Mouse (Mus musculus) gastrocnemius, postnatal 4 days (tissue): ENCODE measurements at regions not wholly inside any gene's neighbourhood (a gene's known extent, or its start where the extent isn't known, plus 50 kb on each side); places are given as distances from the start of the nearest gene placed in this dataset.

Experiments
- DNase-seq, 2 experiments: peaks; one replicate each; pipeline ENCODE4 v3.0.0; 2021 to 2022; ENCODE audit warnings: low spot score in 2 of 2, mixed read lengths in 2 of 2

- peak in 1 of 2 experiments; percentile 40 for DNase-seq
Observed at GRCm38 (mm10) chr13:83730713-83731480, 227.1 kb downstream of the Mef2c start.

DNA sequence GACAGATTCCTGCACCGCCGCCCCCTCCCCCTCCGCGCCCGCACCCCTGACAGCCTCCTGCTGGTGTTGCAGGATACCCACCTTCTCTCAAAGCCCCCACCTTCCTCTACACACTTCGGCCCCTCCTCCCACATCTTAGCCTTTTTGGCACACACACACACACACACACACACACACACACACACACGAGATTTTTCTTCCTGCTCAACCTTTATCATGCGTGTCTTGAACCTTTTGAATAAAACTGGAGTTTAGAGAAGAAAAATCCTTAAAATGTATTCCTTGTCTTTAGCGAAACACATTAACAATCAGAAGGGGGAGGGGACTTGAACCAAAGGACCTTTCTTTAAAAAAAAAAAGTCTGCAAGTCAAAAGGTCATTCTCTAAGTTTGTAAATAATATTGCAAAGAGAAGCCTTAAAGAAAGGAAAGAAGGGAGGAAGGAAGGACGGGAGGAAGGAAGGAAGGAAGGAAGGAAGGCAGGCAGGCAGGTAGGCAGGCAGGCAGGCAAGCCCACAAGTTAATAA, 227.7 kb downstream of the Mef2c start:
- no peak for DNase-seq

GRCm38 (mm10) chr13:83732283-83733121, 228.7 kb downstream of the Mef2c start:
- no peak for DNase-seq

- DNase-seq = no peak
Observed at GRCm38 (mm10) chr13:83733231-83733990, 229.6 kb downstream of the Mef2c start.

DNA sequence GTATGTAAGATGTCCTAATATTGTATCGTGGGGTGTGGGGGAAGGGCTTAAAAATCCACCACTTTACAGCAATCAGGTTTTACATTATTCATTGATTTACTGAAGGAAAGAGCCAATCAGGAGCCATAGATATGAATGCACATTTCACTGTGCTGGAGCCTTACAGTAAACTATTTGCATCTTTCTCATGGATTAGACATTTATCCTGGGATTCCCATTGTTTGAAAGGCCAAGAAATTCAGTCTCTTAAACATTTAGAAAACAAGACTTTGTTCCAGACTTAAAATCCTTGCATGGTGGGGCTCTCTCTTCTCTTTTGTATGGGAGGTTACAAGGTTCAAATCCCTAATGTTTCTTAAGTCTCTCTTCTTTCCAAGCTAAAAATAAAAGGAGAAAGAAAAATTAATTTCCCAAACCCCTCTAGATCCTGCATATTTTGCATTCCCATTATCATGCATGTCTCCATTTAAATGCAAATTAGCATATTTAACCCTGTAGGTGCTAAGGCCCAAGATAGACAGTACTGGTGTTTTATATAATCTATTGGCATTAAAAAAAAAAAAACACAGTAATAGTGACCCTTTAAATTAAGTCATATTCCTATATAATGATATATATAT, 230.3 kb downstream of the Mef2c start:
- no peak for DNase-seq

- no peak for DNase-seq
Observed at GRCm38 (mm10) chr13:83734656-83735055, 230.8 kb downstream of the Mef2c start.

DNA sequence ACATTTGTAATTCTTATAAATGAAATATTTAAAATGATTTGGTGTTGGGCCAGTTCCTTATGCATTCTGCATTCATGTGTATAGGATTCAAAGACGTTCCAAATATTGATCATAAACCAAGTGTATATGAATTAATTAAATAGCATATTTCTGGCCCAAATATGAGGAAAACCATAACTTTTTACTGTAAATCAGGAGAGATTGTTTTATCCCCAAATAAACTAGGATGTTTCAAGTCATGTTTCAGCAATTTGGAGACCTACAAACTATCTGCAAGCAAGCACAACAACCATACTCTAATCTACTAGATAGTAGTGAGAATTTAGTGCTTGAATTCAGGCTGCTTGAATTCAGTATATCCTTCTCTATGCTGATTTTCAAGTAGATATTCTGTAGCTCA, 231.3 kb downstream of the Mef2c start:
- DNase-seq = no peak

- no peak for DNase-seq
Observed at GRCm38 (mm10) chr13:83735631-83736475, 232.0 kb downstream of the Mef2c start.

DNA sequence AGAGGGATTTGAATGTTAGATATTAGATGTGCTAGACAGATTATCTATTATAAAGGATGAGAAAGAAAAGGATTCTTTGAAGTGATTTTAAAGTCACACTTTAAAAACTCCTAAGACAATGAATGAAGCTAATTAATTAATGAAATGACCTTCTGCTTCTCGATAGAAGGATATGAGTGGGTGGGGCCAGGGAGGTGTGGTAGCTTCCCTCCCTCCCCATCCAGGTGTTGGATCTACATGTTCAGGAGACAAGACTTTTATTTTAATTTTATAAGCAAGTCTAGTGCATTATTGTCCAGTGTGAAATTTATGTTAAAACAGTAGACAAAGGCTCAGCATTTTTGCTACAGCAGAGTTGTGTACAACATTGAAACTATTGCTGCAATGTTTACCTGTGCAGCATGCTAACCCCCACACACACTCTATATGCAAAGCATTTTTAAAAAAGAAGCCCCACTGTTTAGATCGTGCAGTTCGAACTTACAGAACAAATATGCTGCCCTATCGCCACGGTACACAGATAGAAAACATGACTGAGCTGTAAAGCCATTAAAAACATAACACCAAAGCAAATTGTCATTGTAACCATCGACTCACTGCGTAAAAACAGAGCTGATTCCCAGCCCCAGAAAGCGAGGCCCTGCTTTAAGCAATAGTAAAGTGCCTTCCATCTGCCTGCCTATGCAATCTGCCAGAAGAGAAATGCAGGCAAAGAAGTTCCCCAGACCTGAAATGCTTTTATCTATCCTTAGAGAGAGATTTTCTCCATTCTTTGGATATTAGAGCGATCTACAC, 233.4 kb downstream of the Mef2c start:
- DNase-seq = no peak

DNA sequence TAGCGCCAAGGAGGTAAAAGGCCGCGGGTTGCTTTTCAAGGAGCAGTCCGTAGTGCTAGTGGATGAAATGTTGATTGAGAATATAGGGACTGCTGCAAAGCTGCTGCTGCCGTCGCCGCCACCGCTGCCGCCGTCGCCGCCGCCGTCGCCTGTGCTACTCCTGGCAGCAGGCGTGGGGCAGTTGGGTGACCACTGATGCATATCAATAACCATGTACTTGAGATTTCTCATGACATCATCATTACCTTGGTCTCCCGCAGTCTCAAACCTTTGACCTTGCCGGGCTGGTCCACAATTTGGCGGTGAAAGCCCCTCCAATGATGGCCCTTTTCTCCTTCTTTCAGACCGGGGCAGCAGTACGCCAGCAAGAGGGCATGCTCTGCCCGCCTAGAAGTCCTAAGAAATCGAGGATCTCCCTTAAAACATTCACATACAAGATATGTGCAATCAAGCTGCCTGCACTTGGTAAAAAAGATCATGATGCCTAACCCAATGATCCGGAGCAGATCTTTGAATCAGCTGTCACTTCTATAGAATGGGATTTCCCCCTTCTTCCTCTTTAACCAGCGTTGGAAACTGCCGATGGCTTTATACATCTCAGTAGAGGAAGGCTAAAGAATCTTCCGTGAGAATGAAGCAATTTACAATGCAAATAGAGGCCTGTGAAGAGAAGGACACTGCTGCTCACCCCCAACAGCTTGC, 234.1 kb downstream of the Mef2c start:
- DNase-seq = no peak

DNA sequence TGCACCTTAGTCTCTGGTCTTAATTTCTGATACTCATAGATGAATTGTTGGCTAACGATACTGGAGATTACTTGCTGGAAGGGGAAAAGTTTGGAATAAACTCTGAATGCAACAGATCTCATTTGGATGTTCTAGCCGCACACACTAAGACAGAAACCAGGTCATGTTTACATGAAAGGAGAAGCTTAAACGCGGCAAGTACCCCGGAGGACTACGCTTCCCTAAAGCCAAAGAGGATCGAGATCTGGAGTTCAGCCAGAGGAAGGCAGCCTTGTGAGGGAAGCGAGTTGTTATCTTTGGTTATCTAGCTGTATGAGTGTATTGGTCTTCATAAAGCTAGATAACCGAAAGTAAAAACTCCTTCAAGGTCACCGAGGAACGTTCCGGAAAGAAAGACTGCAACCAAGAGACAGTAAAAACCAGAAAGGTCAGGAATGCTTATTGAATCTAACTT, 234.7 kb downstream of the Mef2c start:
- DNase-seq = no peak

- no peak for DNase-seq
Observed at GRCm38 (mm10) chr13:83739131-83739530, 235.3 kb downstream of the Mef2c start.

DNA sequence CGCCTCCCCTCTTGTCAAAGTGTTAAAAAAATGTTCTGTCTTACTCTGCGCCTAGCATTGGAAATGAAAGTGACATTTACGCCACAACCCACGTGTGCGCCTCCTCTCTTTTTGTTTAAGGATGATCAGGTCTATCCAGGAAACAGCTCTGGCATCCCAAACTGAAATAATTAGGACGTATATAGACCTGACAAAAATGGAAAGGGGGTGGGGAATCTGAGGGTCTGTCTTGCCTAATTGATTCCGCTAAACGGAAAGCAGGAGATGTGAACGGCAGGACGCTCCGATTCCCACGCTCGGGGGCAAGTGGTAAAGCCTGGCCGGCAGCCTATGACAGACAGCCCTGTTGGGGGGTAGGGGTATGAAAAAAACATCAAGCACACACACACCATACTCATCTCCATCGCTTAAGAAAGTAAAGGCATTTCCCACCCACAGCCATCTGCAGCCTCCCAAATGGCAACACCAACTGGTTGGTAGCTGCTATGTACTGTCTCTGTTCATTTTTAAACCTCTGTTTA, 235.8 kb downstream of the Mef2c start:
- DNase-seq = no peak

GRCm38 (mm10) chr13:83740101-83740500, 236.3 kb downstream of the Mef2c start:
- DNase-seq = no peak

- no peak for DNase-seq
Observed at GRCm38 (mm10) chr13:83740771-83741170, 236.9 kb downstream of the Mef2c start.

DNA sequence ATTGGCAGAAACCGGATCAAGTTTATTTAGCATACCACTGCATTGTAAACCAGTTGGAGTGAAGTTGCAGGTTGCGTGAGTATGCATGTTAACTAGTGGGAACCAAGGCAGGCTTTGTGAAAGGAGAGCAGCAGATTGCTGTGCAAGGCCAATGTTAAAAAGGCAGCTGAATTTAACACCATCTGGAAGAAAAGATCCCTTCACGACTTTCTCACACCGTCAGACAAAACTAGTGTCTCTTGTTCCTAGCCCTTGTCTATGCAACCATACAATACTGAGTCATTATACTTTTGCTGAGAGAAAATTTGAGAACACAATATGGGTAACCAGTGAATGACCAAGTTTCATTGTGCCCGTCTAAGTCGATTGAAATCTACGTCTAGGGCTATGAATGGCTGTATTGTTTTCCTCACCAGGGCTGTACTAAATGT, 237.8 kb downstream of the Mef2c start:
- no peak for DNase-seq

- DNase-seq = no peak
Observed at GRCm38 (mm10) chr13:83742102-83742501, 238.3 kb downstream of the Mef2c start.

DNA sequence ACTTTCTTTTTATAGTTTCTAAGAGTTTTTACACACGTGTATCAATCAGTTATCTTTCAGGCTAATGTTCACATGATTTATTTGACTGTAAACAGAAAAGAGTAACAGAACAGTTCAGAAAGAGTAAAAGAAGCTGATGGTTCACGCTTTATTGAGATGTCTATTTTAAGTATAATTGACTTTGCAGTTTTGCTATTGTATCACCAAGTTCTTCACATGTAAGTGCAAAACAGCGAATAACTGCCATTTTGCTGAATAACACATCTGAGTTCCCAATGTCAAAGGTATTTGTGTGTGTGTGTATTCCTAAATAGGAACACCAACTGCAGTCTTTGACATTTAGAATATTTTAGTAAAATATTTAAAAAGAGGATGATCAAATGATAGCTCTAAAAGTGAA, 238.7 kb downstream of the Mef2c start:
- no peak for DNase-seq
